Mouse (Mus musculus): ENCODE data around the gene Nipsnap1.
A peak's percentile ranks its signal among the peaks of the same experiment; 100 is the strongest.

The Nipsnap1 gene

DNA sequence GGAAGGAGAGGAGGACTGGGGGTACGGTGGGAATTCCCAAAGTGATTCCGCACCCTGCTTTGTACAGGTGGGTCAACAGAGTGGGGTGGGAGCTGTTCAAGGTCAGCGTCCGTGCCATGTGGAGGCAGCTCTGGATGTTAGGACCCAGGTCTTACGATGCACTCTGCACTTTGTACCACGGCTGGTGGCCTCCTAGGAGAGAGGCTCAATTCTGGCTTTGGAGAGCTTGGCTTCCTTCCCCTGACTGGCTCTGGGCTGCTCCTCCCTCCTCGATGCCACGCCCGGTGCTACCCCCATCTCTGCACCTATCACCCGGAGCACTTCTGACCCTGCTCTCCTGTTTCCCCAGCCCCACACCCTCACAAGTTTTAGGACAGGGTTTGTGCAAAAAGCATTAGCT is 800 bp downstream of the Nipsnap1 start:
- peak; percentile 56 for DNase-seq

DNA sequence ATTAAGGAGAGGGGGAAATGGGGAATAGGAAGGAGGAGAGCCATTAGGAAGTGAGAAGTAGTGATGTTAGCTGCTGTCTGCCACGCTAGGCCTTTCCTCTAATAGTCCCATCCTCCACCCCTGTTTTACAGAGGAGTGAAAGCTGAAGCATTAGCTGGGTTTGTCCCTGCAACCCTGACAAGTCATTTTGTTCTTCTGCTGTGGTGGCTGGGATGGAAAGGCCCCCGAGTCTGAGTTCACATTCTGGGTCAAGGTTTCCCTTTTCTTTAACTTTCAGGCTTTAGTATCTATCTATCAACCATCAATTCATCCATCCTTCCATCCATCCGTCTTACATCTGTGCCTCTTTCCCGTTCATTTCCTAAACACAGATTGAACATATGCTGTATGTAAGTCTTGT is 7.3 kb downstream of the Nipsnap1 start:
- DNase-seq, result no peak

DNA sequence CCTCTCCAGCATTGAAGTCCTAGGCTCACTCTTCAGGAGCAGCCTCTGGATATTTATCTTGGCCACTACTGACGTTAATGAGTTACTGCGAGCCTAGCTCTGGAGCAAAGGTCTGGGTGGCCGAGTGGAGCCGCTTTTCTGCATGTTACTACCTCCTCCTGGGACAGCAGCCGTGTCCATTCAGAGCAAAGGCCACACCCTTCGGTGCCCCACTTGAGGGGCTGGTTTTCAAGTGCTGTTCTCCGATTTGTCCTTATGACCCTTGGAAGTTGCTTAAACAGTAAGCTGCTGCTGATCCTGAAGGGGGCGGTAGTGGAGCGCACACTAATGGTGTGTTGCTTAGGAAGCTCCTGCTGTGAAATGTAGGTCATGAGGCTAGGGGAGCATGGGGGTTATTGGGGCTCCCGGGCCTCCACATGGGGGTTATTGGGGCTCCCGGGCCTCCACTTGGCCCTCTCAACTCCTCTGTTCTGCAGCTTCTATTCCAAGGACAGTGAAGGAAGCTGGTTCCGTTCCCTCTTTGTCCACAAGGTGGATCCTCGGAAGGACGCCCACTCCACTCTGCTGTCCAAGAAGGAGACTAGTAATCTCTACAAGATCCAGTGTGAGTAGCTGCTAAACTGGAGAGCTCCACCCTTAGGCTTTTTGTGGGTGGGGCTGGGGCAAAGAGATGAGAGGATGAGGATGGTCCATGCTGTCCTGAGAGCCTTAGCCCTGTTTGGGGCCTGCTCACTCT is 9.3 kb downstream of the Nipsnap1 start:
- peak; percentile 83 for DNase-seq

DNA sequence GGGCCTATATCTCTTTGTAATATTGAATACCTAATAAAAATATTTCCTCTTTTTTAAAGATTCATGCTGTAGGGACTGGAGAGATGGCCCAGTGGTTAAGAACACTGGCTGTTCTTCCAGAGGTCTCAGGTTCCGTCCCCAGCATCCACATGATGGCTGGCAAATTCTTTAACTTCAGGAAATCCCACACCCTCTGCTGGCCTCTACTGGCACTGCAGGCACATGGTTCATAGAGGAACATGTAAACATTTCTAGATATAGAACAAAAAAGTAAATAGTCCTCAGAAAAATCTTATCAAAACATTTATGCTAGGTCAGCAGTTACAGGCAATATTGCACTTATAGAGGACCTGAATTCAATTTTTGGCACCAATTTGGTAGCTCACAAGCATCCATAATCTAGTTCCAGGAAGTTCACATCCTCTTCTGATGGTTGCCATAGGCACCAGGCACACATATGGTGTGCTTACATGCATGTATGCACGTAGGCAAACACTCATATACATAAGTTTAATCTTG is 11.7 kb downstream of the Nipsnap1 start:
- peak; percentile 75 for DNase-seq

DNA sequence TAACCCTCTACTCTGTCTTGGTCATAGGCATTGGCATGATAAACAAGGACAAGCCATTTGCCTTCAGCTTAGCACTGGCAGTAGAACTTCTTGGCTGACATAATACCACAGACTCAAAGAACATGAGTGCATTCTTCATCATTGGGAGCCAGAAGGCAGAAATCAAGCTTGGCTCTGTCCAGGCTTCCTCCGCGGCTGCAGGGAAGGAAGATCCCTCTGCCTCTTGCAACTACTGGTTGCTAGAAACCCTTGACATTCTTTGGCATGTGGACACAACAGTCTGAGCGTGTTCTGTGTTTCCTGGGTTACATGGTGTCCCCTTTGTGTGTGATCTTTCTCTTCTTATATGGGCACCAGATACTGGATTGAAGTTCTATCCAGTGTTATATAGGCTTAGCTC is 13.2 kb downstream of the Nipsnap1 start:
- DNase-seq, result no peak

DNA sequence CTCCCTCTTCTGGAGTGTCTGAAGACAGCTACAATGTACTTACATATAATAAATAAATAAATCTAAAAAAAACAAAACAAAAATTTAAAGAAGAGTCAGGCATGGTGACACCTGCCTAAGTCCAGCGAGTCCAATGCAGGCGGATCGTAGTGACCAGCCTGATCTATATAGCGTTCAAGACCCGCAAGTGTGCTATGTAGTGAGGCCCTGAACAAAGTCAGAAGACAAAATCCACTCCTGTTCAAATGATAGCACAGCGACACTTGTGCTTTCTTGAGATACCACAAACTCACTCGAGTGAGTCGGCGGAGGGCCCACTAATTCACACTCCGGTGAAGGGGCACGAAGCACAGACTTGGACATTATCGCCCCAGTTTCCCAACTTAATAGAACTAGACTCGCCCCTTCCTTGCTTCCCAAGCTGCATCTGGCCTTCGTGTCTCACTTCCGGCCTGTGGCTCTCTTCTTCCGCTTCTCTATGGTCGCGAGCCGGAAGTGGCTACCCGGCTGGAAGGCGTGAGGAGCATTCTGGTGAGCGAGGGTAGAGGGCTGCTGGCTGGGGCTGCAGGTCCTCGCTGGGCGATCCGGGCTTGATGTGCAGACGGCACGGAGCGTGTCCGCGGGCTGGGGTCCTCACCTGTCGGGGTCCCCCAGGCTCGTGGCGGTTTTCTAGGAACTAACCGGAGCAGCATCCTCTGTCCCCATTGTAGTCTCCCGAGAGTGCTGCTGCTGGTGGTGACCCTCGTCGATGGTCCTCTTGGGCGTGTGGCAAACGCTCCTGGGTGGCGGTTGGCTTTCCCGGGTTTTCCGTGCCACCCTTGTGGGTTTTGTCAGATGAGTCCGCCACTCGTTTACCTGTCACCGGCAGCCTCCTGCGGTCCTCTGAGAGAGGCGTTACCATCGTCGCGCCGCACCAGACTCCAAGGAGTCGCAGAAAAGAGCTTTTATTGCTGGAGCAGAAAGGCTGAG is 21.4 kb downstream of the Nipsnap1 start, which contains the start of gene Thoc5:
Thoc5 (plus strand) TSS at position 473 of the 969 bp plus-strand sequence.
- peak; percentile 89 for DNase-seq

DNA sequence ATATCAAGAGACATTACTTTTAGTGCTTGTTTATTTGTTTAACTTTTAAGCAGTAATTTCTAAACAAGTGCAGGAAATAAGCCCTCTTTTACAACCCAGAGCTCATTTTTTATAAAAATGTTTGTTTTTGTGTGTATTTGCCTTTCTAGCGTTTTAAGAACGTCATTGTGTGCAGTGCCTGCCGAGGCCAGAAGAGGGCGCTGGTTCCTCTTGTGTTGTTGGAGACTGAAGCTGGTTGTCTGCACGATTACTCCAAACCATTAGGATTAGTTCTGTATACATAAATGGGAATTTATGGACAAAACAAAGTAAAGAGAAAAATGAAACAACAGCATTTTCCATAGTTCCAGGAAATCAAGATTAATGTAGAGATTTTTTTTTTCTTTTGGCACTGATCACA is 26.7 kb downstream of the Nipsnap1 start:
- peak; percentile 44 for DNase-seq

DNA sequence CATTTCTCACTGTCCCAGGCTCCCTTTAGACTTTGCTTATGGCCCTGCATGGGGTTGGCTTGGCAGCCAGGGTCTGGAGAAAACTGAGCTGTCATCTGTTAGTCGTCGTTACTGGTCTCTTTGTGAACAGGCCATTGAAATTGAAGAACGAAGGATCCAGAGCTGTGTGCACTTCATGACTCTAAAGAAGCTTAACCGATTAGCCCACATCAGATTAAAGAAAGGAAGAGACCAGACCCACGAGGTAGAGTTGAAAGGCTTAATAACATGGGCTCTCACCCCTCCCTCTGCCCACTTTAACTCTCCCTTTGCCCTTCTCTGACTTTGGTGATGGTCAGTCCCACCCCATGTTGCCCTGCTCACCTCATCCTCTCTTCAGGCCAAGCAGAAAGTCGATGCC is 28.2 kb downstream of the Nipsnap1 start:
- DNase-seq, result no peak

DNA sequence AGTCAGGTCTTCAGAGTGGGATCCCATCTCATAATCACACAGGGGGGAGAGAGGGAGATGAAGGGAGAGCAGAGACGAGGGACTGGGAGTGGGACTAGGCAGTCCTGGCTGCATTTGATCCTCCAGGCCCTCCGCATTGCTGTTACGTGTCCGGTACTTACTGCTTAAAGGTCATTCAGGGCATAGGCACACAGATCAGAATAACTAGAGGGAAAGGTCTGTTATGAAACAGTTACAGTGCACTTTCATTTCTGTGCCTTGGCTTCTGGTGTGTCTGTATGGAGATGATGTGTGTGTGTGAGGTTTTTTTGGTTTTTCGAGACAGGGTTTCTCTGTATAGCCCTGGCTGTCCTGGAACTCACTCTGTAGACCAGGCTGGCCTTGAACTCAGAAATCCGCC is 32.5 kb downstream of the Nipsnap1 start:
- DNase-seq, result no peak

DNA sequence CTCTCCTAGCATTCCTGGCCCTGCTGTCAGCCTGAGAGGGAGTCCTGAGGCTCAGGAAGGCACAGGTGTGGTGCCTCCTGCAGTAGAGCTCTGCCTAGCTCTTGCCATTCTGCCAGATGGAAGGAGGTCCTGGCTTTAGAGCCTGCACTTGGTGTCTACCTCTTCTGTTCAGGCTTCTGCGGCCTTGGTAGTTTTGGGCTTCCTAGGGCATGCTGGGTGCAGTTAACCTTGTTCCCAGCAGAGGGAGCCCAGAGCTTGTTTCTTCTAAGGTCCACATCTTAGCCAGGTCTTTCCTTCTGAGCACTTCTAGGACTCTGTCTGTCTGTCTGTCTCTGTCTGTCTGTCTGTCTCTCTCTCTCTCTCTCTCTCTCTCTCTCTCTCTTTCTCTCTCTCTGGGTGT is 42.3 kb downstream of the Nipsnap1 start:
- DNase-seq, result peak; percentile 81

DNA sequence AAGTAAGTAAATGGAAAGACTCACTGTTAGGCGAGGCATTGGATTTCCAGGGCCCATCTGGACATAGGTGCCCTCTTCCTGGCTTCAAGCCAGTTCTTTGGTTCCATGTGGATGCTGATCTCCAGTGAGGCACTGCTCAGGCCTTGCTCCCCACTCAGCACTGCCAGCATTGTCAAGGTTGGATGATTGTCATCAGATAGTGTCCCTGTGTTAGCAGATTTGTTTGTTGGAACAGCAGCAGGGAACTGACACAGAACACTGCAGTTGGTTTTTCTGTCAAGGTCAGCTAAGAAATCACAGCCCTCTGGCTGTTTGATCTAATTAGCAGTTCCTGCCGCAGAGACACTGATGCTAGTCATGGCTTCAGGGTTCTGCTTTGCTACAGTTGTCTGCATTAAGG is 47.5 kb downstream of the Nipsnap1 start:
- no peak for DNase-seq

DNA sequence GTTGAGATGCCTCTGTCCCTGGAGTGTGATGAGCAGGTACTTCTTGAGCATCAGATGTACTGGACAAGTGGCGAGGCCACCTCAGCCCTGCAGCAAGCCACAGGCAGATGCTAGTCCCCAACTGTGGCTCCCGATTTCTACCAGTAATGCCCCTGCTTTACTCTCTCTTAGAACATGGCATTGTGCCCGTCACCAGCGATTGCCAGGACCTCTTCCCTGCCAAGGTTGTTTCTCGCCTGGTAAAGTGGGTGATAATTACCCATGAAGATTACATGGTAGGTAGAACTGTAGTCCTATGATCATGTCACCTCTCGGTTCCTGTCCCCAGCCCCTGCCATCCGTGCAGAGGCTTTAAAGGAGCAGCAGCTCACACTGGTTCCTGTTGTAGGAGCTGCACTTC is 48.0 kb downstream of the Nipsnap1 start:
- no peak for DNase-seq

DNA sequence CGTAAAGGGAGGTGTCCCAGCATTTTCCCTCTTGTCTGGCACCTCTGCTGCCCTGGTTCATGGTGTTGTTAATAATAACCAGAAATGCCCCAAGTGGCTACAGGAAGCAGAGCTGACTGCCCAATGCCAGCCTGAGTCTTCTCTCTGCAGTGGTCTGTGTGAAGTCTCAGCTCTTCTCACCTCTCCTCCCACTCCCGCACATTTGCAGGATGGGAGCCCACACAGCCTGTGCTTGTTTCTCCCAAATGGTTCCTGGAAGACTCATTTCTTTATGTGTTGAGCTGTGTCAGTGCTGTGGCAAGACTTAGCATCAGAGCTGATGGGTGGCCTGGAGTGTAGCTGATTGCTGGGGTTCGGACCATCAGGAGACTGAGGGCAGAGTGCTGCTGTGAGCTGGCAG is 53.5 kb downstream of the Nipsnap1 start:
- no peak for DNase-seq

DNA sequence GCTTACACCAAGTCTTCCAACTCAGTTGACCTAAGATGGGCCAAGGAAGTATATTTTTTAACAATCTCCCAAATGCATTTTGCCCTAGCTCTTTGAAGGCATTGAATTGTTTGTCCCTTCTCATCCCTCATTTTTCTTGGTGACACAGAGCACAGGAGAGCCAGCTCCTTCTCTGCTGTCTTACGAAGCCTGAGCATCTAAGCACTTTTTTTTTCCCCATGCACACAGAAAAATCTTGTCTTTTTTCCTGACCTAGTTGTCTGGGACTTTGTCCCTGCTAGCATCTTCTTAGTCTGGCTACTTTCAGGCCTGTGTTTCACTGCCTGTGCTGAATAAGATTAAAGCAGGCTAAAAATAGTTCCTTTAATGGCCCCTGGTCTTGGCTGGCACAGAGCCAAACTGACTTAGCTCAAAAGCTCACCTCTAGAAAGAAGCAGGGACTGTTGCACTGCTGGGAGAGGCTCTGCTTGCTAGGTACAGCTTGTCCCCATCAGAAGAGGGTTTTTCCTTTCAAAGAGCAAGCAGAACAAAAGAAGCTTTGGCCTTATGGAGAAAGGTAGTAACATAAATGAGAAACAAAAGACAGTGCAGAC is 57.4 kb downstream of the Nipsnap1 start:
- peak; percentile 86 for DNase-seq

DNA sequence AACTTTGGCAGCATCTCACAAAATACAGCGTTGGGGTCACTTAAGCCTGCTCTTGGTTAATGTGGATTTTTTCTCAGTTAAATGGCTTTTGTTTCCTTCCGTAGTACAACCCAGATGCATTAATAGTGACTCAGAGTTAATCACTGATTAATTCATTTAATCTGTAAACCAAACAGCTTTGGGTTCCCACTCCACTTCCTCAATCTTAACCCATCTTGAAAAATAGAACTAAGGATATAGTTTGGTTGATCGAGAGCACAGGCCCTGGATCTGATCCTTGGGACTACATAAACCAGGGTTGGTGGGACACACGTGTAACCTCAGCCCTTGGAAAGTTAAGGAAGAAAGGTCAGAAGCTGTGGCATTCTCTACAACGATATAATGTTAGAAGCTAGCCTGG is 62.5 kb downstream of the Nipsnap1 start:
- no peak for DNase-seq

All from kidney, postnatal 10 days (tissue).